Mouse (Mus musculus): ENCODE measurements around the gene Cdsn. TPM values are rescaled to one million over a fixed set of nuclear protein-coding genes. Genes with fewer than 3 reads are reported as not detected.

The Cdsn gene
- polyA plus RNA-seq, 1 experiment from 2014 or later: not detected

GRCm38 (mm10) chr17:35532360-35532759 lies 19.6 kb upstream of the Cdsn start:
- H3K4me3 ChIP-seq (replicated peaks; ENCODE audit: low read length): no peak overlapping the region
- no peaks in the 10 kb centered on the region for H3K9me3 ChIP-seq (ENCODE audit: control insufficient read depth, low read length)
- no peak overlapping the region for H3K27ac ChIP-seq (ENCODE audit: low read length)
- no peaks in the 10 kb centered on the region for H3K27me3 ChIP-seq (replicated peaks; ENCODE audit: control insufficient read depth, insufficient read depth, low read length)
- H3K9ac ChIP-seq (replicated peaks; ENCODE audit: low read depth, low read length): no peak overlapping the region
- WGBS: 22% methylated on average over 3 of the region's 3 CpGs
- H3K4me1 ChIP-seq (replicated peaks; ENCODE audit: control insufficient read depth, insufficient read depth, low read length): no peaks in the 10 kb centered on the region
- H3K4me2 ChIP-seq (ENCODE audit: low read length): no peak overlapping the region
- no peak for ATAC-seq
- no peaks in the 10 kb centered on the region; the same call in 1 of the 2 replicates for H3K36me3 ChIP-seq (ENCODE audit: control insufficient read depth, insufficient read depth)

- ATAC-seq: no peak
- H3K27me3 ChIP-seq (replicated peaks; ENCODE audit: control insufficient read depth, insufficient read depth, low read length): no peaks in the 10 kb centered on the region
- H3K4me2 ChIP-seq (ENCODE audit: low read length): no peak within 1 kb of the TSS
- H3K36me3 ChIP-seq (ENCODE audit: control insufficient read depth, insufficient read depth): no peaks in the 10 kb centered on the region; the same call in 1 of the 2 replicates
- 58% methylated on average over 7 of the region's 7 CpGs for WGBS
- no peaks in the 10 kb centered on the region for H3K9me3 ChIP-seq (ENCODE audit: control insufficient read depth, low read length)
- H3K4me1 ChIP-seq (replicated peaks; ENCODE audit: control insufficient read depth, insufficient read depth, low read length): no peaks in the 10 kb centered on the region
- H3K9ac ChIP-seq (replicated peaks; ENCODE audit: low read depth, low read length): no peak within 1 kb of the TSS
- no peak within 1 kb of the TSS for H3K27ac ChIP-seq (ENCODE audit: low read length)
- H3K4me3 ChIP-seq (replicated peaks; ENCODE audit: low read length): no peak within 1 kb of the TSS
Observed at GRCm38 (mm10) chr17:35532901-35533300, 19.0 kb upstream of the Cdsn start, which contains the start of gene Psors1c2. Gene Psors1c2 (plus strand): TSS chr17:35533201.

GRCm38 (mm10) chr17:35534343-35534742 lies 17.6 kb upstream of the Cdsn start:
- Histone ChIP-seq H3K36me3 (ENCODE audit: control insufficient read depth, insufficient read depth) (no peaks in the 10 kb centered on the region), H3K4me1 (replicated peaks; ENCODE audit: control insufficient read depth, insufficient read depth, low read length) (no peaks in the 10 kb centered on the region), H3K4me2 (ENCODE audit: low read length) (no peak overlapping the region), H3K4me3 (replicated peaks; ENCODE audit: low read length) (no peak overlapping the region), H3K9me3 (ENCODE audit: control insufficient read depth, low read length) (no peaks in the 10 kb centered on the region), H3K27ac (ENCODE audit: low read length) (no peak overlapping the region), H3K27me3 (replicated peaks; ENCODE audit: control insufficient read depth, insufficient read depth, low read length) (no peaks in the 10 kb centered on the region), H3K9ac (replicated peaks; ENCODE audit: low read depth, low read length) (no peak overlapping the region)
- ATAC-seq: peak; percentile 80
- 7% methylated on average over 6 of the region's 6 CpGs for WGBS

GRCm38 (mm10) chr17:35537421-35537820 lies 14.5 kb upstream of the Cdsn start:
- WGBS: 87% methylated on average over 4 of the region's 4 CpGs
- no peak overlapping the region for H3K4me3 ChIP-seq (replicated peaks; ENCODE audit: low read length)
- H3K27me3 ChIP-seq (replicated peaks; ENCODE audit: control insufficient read depth, insufficient read depth, low read length): no peaks in the 10 kb centered on the region
- ATAC-seq: no peak
- no peak overlapping the region for H3K9ac ChIP-seq (replicated peaks; ENCODE audit: low read depth, low read length)
- no peak overlapping the region for H3K27ac ChIP-seq (ENCODE audit: low read length)
- no peaks in the 10 kb centered on the region for H3K4me1 ChIP-seq (replicated peaks; ENCODE audit: control insufficient read depth, insufficient read depth, low read length)
- no peaks in the 10 kb centered on the region for H3K36me3 ChIP-seq (ENCODE audit: control insufficient read depth, insufficient read depth)
- no peak overlapping the region for H3K4me2 ChIP-seq (ENCODE audit: low read length)
- no peaks in the 10 kb centered on the region for H3K9me3 ChIP-seq (ENCODE audit: control insufficient read depth, low read length)

GRCm38 (mm10) chr17:35538476-35538875 lies 13.5 kb upstream of the Cdsn start:
- Histone ChIP-seq H3K36me3 (ENCODE audit: control insufficient read depth, insufficient read depth) (no peaks in the 10 kb centered on the region), H3K9me3 (ENCODE audit: control insufficient read depth, low read length) (no peaks in the 10 kb centered on the region), H3K9ac (replicated peaks; ENCODE audit: low read depth, low read length) (no peak overlapping the region), H3K4me1 (replicated peaks; ENCODE audit: control insufficient read depth, insufficient read depth, low read length) (no peaks in the 10 kb centered on the region; the same call in 1 of the 2 replicates), H3K27ac (ENCODE audit: low read length) (no peak overlapping the region), H3K4me3 (replicated peaks; ENCODE audit: low read length) (no peak overlapping the region), H3K27me3 (replicated peaks; ENCODE audit: control insufficient read depth, insufficient read depth, low read length) (no peaks in the 10 kb centered on the region), H3K4me2 (ENCODE audit: low read length) (no peak overlapping the region)
- ATAC-seq: no peak
- WGBS: 87% methylated on average over 1 of the region's 1 CpGs

- Histone ChIP-seq H3K4me2 (ENCODE audit: low read length) (no peak overlapping the region), H3K4me3 (replicated peaks; ENCODE audit: low read length) (no peak overlapping the region), H3K36me3 (ENCODE audit: control insufficient read depth, insufficient read depth) (no peaks in the 10 kb centered on the region), H3K9me3 (ENCODE audit: control insufficient read depth, low read length) (no peaks in the 10 kb centered on the region), H3K27me3 (replicated peaks; ENCODE audit: control insufficient read depth, insufficient read depth, low read length) (no peaks in the 10 kb centered on the region), H3K4me1 (replicated peaks; ENCODE audit: control insufficient read depth, insufficient read depth, low read length) (no peaks in the 10 kb centered on the region; the same call in 1 of the 2 replicates), H3K9ac (replicated peaks; ENCODE audit: low read depth, low read length) (no peak overlapping the region), H3K27ac (ENCODE audit: low read length) (no peak overlapping the region)
- 57% methylated on average over 10 of the region's 10 CpGs for WGBS
- no peak for ATAC-seq
Observed at GRCm38 (mm10) chr17:35539540-35539939, 12.4 kb upstream of the Cdsn start.

GRCm38 (mm10) chr17:35542761-35543411 lies 9.0 kb upstream of the Cdsn start:
- no peaks in the 10 kb centered on the region for H3K27me3 ChIP-seq (replicated peaks; ENCODE audit: control insufficient read depth, insufficient read depth, low read length)
- WGBS: 70% methylated on average over 15 of the region's 15 CpGs
- H3K4me2 ChIP-seq (ENCODE audit: low read length): no peak overlapping the region
- no peaks in the 10 kb centered on the region for H3K36me3 ChIP-seq (ENCODE audit: control insufficient read depth, insufficient read depth)
- ATAC-seq: no peak
- H3K4me1 ChIP-seq (replicated peaks; ENCODE audit: control insufficient read depth, insufficient read depth, low read length): no peaks in the 10 kb centered on the region; the same call in 1 of the 2 replicates
- no peaks in the 10 kb centered on the region for H3K9me3 ChIP-seq (ENCODE audit: control insufficient read depth, low read length)
- H3K4me3 ChIP-seq (replicated peaks; ENCODE audit: low read length): no peak overlapping the region
- H3K27ac ChIP-seq (ENCODE audit: low read length): no peak overlapping the region
- no peak overlapping the region for H3K9ac ChIP-seq (replicated peaks; ENCODE audit: low read depth, low read length)

GRCm38 (mm10) chr17:35543412-35543861 lies 8.5 kb upstream of the Cdsn start:
- Histone ChIP-seq H3K4me3 (replicated peaks; ENCODE audit: low read length) (no peak overlapping the region), H3K9ac (replicated peaks; ENCODE audit: low read depth, low read length) (no peak overlapping the region), H3K4me1 (replicated peaks; ENCODE audit: control insufficient read depth, insufficient read depth, low read length) (no peaks in the 10 kb centered on the region; the same call in 1 of the 2 replicates), H3K4me2 (ENCODE audit: low read length) (no peak overlapping the region), H3K27ac (ENCODE audit: low read length) (no peak overlapping the region), H3K27me3 (replicated peaks; ENCODE audit: control insufficient read depth, insufficient read depth, low read length) (no peaks in the 10 kb centered on the region), H3K9me3 (ENCODE audit: control insufficient read depth, low read length) (no peaks in the 10 kb centered on the region), H3K36me3 (ENCODE audit: control insufficient read depth, insufficient read depth) (no peaks in the 10 kb centered on the region)
- ATAC-seq: no peak
- 40% methylated on average over 14 of the region's 14 CpGs for WGBS

- no peak overlapping the region for H3K4me3 ChIP-seq (replicated peaks; ENCODE audit: low read length)
- H3K9ac ChIP-seq (replicated peaks; ENCODE audit: low read depth, low read length): no peak overlapping the region
- no peaks in the 10 kb centered on the region for H3K27me3 ChIP-seq (replicated peaks; ENCODE audit: control insufficient read depth, insufficient read depth, low read length)
- 79% methylated on average over 6 of the region's 6 CpGs for WGBS
- no peaks in the 10 kb centered on the region; the same call in 1 of the 2 replicates for H3K4me1 ChIP-seq (replicated peaks; ENCODE audit: control insufficient read depth, insufficient read depth, low read length)
- H3K36me3 ChIP-seq (ENCODE audit: control insufficient read depth, insufficient read depth): no peaks in the 10 kb centered on the region
- no peak overlapping the region for H3K4me2 ChIP-seq (ENCODE audit: low read length)
- no peaks in the 10 kb centered on the region for H3K9me3 ChIP-seq (ENCODE audit: control insufficient read depth, low read length)
- no peak for ATAC-seq
- no peak overlapping the region for H3K27ac ChIP-seq (ENCODE audit: low read length)
Observed at GRCm38 (mm10) chr17:35544001-35544400, 7.9 kb upstream of the Cdsn start.

Measured in forebrain, embryonic 16.5 days (tissue).